Mouse (Mus musculus): Measurements from ENCODE around the gene Rgl2.
A peak's percentile ranks its signal among the peaks of the same experiment; 100 is the strongest.

Rgl2 gene

DNA sequence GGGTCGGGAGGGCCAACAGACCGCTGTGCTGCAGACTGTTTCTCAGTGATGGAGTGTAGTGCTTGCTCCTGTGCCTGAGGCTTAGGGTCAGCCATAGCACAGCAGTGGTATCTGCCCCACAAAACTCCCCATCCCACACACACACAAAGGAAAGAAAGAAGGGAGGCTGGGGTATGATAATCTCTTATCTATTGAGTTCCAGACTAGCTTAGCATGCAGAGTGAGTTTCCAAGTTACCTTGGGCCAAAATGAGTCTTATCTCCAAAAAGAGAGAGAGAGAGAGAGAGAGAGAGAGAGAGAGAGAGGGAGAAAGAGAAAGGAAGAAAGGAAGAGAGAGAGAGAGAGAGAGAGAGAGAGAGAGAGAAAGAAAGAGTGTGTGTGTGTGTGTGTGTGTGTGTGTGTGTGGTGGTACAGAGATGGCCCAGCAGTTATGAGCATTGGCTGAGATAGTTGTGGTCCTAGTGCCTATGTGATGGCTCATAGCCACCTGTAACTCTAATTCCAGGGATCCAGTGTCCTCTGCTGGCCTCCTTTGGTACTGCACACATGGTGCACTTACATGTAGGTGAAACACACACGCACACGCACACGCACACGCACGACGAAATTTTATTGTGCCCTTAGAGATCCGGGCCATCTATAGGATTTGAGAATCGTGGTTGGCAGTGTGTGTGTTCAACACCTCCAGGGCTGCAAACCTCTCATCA is 4.6 kb upstream of the Rgl2 start:
- DNase-seq (ENCODE audit: low spot score): no peak

DNA sequence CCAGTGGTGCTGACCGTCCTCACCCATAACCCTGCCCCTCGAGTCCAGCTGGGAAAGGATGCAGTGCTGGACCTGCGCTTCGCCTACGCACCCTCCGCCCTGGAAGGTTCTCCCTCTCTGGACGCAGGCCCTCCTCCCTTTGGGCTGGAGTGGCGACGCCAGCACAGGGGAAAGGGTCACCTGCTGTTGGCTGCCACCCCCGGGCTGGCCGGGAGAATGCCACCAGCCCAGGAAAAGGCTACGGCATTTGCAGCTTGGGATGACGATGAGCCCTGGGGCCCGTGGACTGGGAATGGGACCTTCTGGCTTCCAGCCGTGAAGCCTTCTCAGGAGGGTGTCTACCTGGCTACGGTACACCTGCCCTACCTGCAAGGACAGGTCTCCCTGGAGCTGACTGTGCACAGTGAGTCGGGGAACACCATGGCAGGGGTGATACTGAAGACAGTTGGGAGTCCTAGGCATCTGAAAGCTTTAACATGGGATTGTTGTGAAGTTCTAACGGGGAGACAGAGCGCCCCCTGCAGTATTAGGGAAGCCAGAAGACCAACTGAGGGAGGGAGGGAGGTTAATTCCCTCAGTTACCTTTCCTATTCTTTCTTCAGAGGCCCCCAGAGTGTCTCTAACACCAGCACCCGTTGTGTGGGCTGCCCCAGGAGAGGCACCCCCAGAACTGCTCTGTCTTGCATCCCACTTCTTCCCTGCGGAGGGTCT is 3.8 kb upstream of the Rgl2 start:
- no peak for DNase-seq (ENCODE audit: low spot score)

DNA sequence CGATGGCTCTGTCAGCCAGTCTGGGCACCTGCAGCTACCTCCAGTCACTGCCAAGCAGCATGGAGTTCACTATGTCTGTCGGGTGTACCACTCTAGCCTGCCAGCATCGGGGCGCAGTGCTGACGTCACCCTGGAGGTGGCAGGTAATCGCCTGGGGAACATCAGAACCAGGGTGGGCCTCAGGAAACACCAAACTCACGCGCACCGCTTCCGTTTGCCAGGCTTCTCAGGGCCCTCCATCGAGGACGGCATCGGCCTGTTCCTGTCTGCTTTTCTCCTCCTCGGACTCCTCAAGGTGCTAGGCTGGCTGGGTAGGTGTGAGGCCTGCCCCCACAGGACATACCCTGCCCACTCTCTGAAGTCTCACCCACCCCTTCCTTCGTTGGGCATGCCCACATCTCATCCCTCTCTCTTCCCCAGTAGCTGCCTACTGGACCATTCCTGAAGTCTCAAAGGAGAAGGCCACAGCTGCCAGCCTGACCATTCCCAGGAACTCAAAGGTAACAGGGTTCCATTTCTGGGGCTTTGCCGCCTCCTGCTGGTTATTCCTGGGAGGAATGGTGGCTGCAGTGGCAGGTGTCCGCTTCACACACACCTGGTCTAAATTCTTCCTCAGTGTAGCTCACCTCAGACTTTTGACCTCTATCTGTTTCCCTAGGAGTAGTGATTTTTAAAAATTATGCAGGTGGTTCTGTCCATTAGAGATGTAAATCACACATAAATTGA is 3.0 kb upstream of the Rgl2 start:
- no peak for DNase-seq (ENCODE audit: low spot score)

DNA sequence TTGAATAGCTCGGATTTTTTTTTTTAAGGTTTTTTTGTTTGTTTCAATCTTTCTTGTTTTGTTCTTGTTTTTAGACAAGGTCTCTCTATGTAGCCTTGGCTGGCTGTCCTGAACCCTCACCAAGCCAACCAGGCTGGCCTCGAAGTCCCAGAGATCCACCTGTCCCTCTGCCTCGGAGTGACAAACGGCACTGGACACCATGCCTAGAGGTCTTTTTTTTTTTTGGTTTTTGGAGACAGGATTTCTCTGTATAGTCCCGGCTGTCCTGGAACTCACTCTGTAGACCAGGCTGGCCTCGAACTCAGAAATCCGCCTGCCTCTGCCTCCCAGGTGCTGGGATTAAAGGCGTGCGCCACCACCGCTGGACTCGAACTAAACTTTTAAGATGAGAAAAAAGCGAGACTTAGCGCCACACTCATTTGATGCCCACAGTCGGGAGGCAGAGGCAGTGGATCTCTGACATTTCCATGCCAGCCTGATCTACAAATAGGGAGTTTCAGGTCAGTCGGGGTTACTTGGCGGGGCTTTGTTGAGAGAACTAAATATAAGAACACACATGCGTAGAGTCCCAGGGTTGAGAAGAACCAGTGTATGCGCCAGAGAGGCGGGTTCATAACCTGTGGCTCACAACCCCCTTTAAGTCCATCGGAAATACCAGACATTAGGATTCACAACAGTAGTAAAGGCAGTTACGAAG is 944 bp upstream of the Rgl2 start:
- no peak for DNase-seq (ENCODE audit: low spot score)

DNA sequence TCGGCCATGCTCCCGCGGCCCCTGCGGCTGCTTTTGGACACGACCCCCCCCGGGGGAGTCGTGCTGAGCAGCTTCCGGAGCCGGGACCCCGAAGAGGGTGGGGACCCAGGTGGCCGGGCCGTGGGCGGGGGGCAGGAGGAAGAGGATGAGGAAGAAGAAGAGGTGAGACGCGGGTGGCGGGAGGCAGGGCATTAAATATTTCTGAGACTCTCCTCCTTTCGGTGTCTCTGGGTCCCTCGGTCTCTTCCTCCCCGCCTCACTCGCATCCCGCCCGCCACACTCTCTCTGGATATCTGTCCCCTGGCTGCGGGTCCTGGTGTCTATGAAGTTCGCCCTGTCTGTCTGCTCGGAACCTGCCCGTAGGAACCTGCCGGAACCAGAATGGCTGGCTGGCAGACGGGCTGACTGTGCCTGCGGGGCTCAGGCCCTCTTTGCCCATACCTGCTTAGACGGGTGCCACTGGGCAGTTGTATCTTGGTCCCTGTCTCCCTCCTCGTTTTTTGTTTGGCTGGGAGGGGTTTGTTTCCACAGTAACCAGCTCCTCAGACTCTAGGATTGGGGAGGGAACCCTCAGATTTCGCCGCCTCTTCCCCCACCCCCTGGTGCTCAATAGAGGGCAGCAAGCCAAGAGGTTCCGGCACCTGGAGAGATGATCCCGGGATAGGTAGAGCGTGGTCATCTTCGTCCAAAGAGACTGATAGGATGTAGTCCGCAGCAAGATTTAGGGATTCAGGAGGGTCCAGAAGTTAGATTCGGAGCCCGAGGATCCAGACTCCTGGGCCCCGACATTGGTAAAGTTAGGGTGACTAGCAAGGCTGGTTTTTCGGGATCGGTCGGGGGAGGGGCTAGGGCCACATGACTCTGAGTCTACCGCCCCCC is 1.2 kb downstream of the Rgl2 start:
- peak; percentile 76 for DNase-seq (ENCODE audit: low spot score)

DNA sequence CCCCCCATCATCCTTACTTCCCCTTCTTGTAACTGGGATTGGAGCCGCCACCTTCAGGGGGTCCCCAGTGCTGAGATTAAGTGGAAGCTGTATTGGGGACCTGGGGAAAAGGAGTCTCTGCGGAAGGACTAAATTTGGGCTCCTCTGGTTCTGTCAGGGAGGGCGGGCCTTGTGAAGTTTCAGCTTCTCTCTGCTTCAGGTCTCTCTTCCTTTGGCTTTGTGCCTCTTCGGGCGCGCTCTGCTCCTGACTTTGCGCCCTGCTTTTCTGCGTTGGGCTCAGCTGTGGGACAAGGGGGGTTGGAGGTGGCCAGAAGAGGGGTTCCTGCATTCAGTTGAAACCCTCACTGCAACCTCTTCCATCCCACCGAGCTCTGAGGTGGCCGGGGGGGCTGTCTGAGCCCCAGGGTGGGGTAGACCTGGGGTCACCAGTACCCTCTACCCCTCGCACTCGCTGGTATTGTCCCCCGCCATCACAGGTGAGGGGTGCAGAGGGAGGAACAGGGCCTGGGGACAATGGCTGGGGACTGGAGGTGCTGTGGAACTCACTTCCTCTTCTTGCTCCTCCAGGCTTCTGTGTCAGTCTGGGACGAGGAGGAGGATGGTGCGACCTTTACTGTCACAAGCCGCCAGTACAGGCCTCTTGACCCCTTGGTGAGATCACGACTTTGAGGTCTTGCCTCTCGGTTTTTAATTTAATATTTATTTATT is 2.0 kb downstream of the Rgl2 start:
- DNase-seq (ENCODE audit: low spot score): no peak

DNA sequence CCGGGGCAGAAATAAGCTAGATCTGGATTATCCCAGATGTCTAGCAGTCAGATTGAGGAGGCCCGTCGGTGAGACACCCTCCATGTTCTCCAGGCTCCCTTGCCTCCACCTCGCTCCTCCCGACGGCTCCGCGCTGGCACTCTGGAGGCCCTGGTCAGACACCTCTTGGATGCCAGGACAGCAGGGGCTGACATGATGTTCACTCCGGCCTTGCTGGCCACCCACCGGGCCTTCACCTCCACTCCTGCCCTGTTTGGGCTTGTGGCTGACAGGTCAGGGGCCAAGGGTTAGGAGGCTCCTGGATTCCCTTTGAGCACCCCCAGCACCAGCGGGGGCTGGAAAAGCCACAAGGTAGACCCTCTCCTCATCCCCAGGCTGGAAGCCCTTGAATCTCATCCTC is 2.6 kb downstream of the Rgl2 start:
- DNase-seq (ENCODE audit: low spot score): no peak

DNA sequence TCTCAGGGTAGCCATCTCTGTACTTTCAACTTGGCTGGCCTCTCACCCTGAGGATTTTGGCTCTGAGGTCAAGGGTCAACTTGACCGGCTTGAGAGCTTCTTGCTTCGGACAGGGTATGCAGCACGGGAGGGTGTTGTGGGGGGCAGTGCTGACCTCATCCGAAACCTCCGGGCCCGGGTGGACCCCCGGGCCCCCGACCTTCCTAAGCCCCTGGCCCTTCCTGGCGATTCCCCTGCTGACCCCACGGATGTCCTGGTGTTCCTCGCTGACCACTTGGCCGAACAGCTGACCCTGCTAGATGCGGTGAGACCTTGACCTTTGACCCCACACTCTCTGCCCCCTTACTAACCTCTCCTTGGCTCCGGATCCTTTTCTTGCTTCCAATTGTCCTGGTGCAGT is 3.1 kb downstream of the Rgl2 start:
- DNase-seq (ENCODE audit: low spot score): no peak

DNA sequence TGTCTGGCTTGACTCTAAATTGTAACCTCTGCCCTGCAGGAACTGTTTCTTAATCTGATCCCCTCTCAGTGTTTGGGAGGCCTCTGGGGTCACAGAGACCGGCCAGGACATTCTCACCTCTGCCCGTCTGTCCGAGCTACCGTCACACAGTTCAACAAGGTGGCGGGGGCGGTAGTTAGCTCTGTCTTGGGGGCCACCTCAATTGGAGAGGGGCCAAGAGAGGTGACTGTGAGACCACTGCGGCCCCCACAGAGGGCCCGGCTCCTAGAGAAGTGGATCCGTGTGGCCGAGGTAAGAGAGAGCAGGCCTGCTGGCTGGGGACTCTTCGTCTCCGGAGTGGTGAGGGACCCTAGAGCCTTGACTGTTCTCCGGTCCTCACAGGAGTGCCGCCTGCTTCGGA is 3.6 kb downstream of the Rgl2 start:
- no peak for DNase-seq (ENCODE audit: low spot score)

DNA sequence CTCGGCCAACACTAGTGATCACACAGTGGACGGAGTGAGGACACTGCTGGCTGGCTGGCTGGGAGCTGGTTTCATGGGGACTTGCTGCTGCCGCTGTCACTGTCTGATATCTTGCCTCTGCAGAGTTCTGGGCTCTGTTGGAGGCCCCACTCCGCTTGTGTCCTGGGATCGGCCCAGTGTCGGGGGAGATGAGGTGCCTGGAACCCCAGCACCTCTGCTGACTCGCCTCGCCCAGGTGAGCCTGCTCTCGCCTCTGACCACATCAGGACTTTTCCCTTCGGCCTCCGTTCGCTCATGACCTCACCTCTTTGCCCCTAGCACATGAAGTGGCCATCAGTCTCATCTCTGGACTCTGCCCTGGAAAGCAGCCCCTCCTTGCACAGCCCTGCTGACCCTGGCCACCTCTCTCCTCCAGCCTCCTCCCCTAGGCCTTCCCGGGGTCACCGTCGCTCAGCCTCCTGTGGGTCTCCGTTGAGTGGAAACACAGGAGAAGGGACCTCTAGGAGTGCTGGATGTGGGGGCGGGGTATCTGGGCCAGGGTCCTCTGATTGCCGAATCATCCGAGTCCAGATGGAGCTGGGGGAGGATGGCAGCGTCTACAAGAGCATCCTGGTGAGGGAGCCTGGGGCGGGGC is 6.2 kb downstream of the Rgl2 start:
- DNase-seq (ENCODE audit: low spot score): no peak

DNA sequence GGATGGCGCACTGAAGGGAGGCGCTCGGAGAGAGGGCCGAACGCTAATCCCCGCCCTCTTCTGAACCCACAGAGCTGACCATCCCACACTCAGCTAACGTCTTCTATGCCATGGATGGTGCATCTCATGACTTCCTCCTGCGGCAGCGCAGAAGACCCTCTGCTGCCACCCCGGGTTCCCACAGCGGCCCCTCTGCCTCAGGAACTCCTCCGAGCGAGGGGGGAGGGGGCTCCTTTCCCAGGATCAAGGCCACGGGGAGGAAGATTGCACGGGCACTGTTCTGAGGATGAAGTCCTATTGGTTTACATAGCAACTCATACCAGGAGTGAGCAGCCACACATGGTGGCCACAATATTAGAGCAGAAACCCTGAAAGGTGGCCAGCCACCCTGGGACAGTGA is 7.7 kb downstream of the Rgl2 start:
- no peak for DNase-seq (ENCODE audit: low spot score)

DNA sequence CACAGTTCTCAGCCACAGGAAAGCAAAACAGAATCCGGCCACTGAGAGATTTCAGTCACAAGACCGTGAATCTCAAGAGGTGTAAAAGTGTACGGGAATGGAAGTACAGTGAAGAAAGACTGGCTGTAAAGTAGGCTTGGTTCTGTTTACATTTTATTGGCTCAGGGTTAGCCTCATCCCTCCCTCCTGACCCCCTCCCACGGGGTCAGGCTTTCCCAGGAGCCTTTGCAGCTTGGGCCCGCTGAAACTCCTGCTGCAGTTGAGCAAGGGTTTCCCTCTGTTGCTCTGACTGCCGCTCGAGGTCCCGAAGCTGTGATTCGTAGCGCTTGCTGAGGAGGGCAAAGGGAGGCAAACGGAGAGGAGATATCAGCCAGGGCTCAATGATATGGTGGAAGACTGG is 9.4 kb downstream of the Rgl2 start:
- DNase-seq (ENCODE audit: low spot score): no peak

DNA sequence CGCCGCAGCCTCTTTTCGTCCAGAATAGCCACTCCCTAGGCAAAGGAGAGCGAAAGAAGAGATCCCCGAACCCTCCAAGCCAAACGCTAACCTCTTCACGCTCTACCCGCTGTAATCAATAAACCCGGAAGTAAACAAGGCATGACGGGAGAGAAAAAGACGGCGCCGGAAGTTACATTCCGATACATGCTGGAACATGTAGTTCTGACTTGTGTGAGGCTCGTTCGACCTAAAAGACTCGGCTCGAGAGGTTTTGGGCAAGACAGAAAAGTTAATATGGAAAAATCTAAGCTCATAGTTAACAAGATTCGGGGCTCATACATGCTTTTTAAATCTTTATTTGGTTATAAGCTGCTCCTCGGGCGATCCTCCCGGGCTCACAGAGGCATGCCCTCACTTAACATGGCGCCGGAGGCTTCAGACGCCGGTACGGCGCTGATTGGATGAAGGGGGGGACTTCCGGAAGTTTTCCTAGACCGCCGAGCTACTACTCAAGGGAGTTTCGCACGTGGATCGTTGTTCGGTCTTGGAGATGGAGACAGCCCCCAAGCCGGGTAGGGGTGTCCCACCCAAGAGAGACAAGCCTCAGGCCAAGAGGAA is 11.0 kb downstream of the Rgl2 start, which contains the start of the genes Pfdn6 and Wdr46:
TSS of gene Pfdn6 (minus strand) at position 138 of the 600 bp plus-strand sequence.
TSS of gene Wdr46 (plus strand) at position 455 of the 600 bp plus-strand sequence.
- peak; percentile 89 for DNase-seq (ENCODE audit: low spot score)

DNA sequence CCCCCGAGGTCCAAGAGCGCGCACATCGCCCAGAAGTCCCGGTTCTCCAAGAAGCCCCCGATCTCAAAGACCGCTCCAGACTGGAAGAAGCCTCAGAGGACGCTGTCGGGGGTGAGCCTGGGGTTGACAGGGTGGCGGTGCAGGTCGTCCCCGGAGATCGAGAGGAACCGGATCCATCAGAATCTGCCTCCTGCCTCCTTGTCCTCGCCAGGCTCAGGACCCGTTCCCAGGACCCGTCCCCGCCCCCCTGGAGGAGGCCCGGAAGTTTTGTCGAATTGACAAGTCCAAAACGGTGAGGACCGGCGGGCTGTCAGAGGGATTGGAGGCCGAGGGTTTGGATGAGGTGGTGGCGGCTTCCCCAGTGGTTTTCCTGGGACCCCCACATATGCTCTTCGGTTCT is 11.6 kb downstream of the Rgl2 start:
- no peak for DNase-seq (ENCODE audit: low spot score)

DNA sequence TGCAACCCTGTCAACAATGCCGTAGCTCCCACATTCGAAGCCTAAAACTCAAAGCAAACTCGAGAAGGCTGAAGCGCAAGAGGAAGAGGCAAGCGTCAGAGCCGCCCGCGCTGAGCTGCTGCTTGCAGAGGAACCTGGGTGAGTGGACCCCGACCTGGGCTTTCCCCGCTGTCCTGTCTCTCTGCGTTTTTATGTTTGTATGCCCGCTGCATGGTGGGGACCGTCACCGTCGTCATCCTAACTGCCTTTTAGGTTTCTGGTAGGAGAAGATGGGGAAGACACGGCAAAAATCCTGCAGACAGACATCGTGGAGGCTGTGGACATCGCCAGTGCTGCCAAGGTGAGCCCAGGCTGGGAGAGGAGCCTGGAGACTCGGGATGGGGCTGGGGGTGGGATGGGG is 12.0 kb downstream of the Rgl2 start:
- no peak for DNase-seq (ENCODE audit: low spot score)

DNA sequence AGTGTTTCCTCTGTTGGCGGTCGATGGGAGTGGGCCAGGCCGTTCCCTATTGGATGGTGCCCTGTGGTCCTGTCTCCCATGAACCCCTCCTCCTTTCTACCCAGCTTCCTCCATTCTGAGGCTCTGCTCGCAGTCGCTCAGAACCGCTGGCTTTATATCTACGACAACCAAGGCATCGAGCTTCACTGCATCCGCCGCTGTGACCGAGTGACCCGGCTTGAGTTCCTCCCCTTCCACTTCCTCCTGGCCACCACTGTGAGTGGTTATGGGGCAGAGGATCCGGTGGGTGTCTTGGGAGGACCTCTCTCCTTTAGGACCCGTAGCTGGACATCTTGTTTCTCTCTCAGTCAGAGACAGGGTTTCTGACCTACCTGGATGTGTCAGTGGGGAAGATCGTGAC is 14.1 kb downstream of the Rgl2 start:
- DNase-seq (ENCODE audit: low spot score): no peak

DNA sequence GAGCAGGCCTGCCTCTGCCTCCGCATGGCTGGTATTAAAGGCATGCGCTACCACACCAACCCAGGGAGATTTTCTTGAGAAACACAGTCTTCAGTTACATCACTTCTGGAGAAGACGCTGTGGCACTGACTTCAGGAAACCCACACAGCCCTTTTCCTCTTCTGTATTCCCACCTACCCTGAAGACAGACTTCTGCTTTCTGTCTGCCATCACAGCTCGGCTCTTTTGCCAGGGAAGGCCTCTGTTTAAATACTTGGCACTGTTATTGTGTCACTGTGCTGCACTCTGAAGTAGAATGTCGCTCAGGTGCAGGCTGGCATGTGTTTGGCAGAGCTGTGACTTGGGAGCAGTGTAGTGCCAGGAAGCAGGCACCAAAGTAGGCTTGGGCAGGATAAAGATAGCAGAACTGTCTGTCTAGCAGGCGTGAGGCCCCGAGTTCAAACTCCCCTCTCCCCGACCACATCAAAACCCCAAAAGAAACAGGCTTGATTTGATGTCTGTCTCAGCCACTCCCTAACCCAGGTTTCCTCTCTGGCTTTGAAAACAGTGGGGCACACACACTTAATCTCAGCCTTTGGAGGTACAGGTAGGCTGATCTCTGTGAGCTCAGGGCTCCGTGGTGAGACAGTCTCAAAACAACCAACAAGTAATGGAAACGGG is 18.2 kb downstream of the Rgl2 start:
- no peak for DNase-seq (ENCODE audit: low spot score)

DNA sequence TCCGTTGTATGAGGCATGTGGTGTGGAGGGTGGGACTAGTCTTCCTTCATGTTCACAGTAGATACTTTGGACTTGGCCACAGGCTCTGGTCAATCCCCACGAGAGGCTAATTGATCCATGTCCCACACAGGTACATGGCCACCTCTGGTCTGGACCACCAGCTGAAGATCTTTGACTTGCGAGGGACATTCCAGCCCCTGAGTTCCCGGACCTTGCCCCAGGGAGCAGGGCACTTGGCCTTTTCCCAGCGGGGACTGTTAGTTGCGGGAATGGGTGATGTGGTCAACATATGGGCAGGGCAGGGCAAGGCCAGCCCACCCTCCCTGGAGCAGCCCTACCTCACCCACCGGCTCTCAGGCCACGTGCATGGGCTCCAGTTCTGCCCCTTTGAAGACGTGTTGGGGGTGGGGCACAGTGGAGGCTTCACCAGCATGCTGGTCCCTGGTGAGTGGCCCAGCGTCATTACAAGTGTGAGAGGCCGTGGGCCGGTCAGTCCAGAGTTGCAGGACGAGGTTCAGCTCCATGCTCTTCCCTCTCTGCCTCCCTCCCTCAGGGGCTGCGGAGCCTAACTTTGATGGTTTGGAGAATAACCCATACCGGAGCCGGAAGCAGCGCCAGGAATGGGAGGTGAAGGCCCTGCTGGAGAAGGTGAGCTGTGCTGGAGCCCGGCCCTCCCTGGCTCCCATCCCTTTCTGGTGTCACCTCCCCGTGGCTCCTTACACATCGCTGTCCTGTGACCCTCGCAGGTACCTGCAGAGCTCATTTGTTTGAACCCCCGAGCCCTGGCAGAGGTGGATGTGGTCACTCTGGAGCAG is 19.0 kb downstream of the Rgl2 start:
- no peak for DNase-seq (ENCODE audit: low spot score)

Data from lung, postnatal 25 days (tissue).